Comparison of ENCODE assay signal across 8 mouse cellular contexts in the genomic region with DNA sequence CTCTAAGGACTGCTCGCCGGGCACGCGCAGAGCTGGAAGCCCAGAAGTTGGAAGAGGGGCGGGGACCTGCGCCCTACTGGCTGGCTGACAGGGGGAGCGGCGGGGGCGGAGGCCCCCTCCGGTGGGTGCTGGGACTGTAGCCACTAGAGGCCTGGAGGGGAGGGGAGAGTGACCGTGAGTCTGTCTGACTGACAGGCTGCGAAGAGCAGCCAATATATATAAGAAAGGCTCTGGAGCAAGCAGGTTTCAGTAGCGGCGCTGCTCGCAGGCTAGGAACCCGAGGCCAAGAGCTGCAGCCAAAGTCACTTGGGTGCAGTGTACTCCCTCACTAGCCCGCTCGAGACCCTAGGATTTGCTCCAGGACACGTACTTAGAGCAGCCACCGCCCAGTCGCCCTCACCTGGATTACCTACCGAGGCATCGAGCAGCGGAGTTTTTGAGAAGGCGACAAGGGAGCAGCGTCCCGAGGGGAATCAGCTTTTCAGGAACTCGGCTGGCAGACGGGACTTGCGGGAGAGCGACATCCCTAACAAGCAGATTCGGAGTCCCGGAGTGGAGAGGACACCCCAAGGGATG. TPM values are rescaled to one million over a fixed set of nuclear protein-coding genes. Genes with fewer than 3 reads are reported as not detected.
DNase-seq lines count a peak whose midpoint lies in the region; ATAC-seq and TF ChIP-seq lines count a peak whose summit lies in the region.

A gene (plus strand): TSS at position 217 of the 576 bp plus-strand sequence.

- no peaks in the 10 kb centered on the region for H3K36me3 ChIP-seq in forebrain, embryonic 14.5 days (ENCODE audit: control insufficient read depth, insufficient read depth, low read length)
- no peaks in the 10 kb centered on the region for H3K36me3 ChIP-seq in hindbrain, embryonic 14.5 days (replicated peaks; ENCODE audit: control insufficient read depth, insufficient read depth)
- H3K36me3 ChIP-seq in midbrain, postnatal 0 days (ENCODE audit: insufficient read depth, low read length), result peaks cover 2% of the 10 kb centered on the region; the same call in 1 of the 2 replicates

- DNase-seq in cerebellum, postnatal 14 days, result peak; percentile 48 to 50
- no peak for DNase-seq in cerebellum, adult 11 months
- DNase-seq in ZHBTc4 (ENCODE audit: low read depth, low spot score) (peak; percentile 82), liver (peak; percentile 46)
- DNase-seq in forebrain, embryonic 14.5 days (ENCODE audit: low spot score), result peak; percentile 64
- no peak for DNase-seq in hindbrain, embryonic 14.5 days (ENCODE audit: low spot score)
- DNase-seq in midbrain, postnatal 0 days (ENCODE audit: low spot score), result peak; percentile 27
- DNase-seq in urinary bladder, postnatal 10 days (ENCODE audit: low spot score), result no peak

- H3K9me3 ChIP-seq in forebrain, embryonic 14.5 days (replicated peaks; ENCODE audit: control insufficient read depth, low read length), result no peaks in the 10 kb centered on the region
- H3K9me3 ChIP-seq in hindbrain, embryonic 14.5 days (ENCODE audit: control insufficient read depth, low read length), result no peaks in the 10 kb centered on the region
- no peaks in the 10 kb centered on the region for H3K9me3 ChIP-seq in midbrain, postnatal 0 days (ENCODE audit: low read length)

- peaks cover 37% of the 10 kb centered on the region for H3K4me1 ChIP-seq in forebrain, embryonic 14.5 days (ENCODE audit: control insufficient read depth, insufficient read depth, low read length)
- H3K4me1 ChIP-seq in hindbrain, embryonic 14.5 days (replicated peaks; ENCODE audit: control insufficient read depth, insufficient read depth, low read length), result peaks cover 44% of the 10 kb centered on the region
- peaks cover 19% of the 10 kb centered on the region for H3K4me1 ChIP-seq in midbrain, postnatal 0 days (ENCODE audit: insufficient read depth, low read length)

- H3K4me2 ChIP-seq in forebrain, embryonic 14.5 days (ENCODE audit: low read length), result peak within 1 kb of the TSS; percentile 68
- peak within 1 kb of the TSS; percentile 89 for H3K4me2 ChIP-seq in hindbrain, embryonic 14.5 days (replicated peaks)
- peak within 1 kb of the TSS; percentile 99 for H3K4me2 ChIP-seq in midbrain, postnatal 0 days (ENCODE audit: low read depth, low read length, poor library complexity, severe bottlenecking)

- under 1% methylated on average over 33 of the region's 33 CpGs for WGBS in forebrain, embryonic 14.5 days
- WGBS in hindbrain, embryonic 14.5 days, result 1% methylated on average over 33 of the region's 33 CpGs
- WGBS in midbrain, postnatal 0 days, result under 1% methylated on average over 32 of the region's 33 CpGs

- no peak; the same call in 1 of the 2 replicates for TF ChIP-seq CTCF in midbrain, postnatal 0 days (IDR thresholded peaks at IDR 0.05)

- H3K9ac ChIP-seq in forebrain, embryonic 14.5 days (ENCODE audit: low read length), result peak within 1 kb of the TSS; percentile 47
- H3K9ac ChIP-seq in hindbrain, embryonic 14.5 days, result peak within 1 kb of the TSS; percentile 58
- H3K9ac ChIP-seq in midbrain, postnatal 0 days (replicated peaks; ENCODE audit: low read length, poor library complexity, severe bottlenecking), result peak within 1 kb of the TSS; percentile 54

- H3K4me3 ChIP-seq in forebrain, embryonic 14.5 days (ENCODE audit: low read depth, low read length), result peak within 1 kb of the TSS; percentile 34
- peak within 1 kb of the TSS; percentile 43 for H3K4me3 ChIP-seq in hindbrain, embryonic 14.5 days (replicated peaks; ENCODE audit: low read length)
- peak within 1 kb of the TSS; percentile 44 for H3K4me3 ChIP-seq in midbrain, postnatal 0 days (ENCODE audit: low read depth, low read length)

- H3K27ac ChIP-seq in forebrain, embryonic 14.5 days (ENCODE audit: low read depth, low read length), result 0 out of 2 replicates have a peak within 1 kb of the TSS, but pooled peaks have one; percentile 14
- no peak within 1 kb of the TSS for H3K27ac ChIP-seq in hindbrain, embryonic 14.5 days
- no peak within 1 kb of the TSS for H3K27ac ChIP-seq in midbrain, postnatal 0 days (ENCODE audit: low read depth, low read length)

- H3K27me3 ChIP-seq in forebrain, embryonic 14.5 days (replicated peaks; ENCODE audit: control insufficient read depth, insufficient read depth, low read length), result peaks cover 92% of the 10 kb centered on the region
- H3K27me3 ChIP-seq in hindbrain, embryonic 14.5 days (ENCODE audit: control insufficient read depth, insufficient read depth, low read length), result peaks cover 100% of the 10 kb centered on the region
- H3K27me3 ChIP-seq in midbrain, postnatal 0 days (ENCODE audit: insufficient read depth, low read length), result peaks cover 73% of the 10 kb centered on the region

- no peak for ATAC-seq in forebrain, embryonic 14.5 days
- no peak for ATAC-seq in hindbrain, embryonic 14.5 days (ENCODE audit: low FRiP score)
- ATAC-seq in midbrain, postnatal 0 days (ENCODE audit: low FRiP score), result no peak

RNA-seq across cellular contexts. Expression of the gene that starts here (rescaled TPM):
- polyA plus RNA-seq in forebrain, embryonic 14.5 days (2014; fragmentation: Nextera tagmentation; extraction: Ambion mirVana), result 2.9 and 3.8 TPM in 2 replicates
- 3.9 and 4.8 TPM in 2 replicates for polyA plus RNA-seq in hindbrain, embryonic 14.5 days (2014; fragmentation: Nextera tagmentation; extraction: Ambion mirVana)
- 3.9 TPM in 2 replicates for total RNA-seq in midbrain, postnatal 0 days (2014; rRNA removed)
- 2.3 and 2.6 TPM in 2 replicates for polyA plus RNA-seq in midbrain, postnatal 0 days (2015; fragmentation: Nextera tagmentation; extraction: Ambion mirVana)

Comparison
In these comparisons a context has a peak if more than half of its experiments do, and no peak if none do; other contexts are left out.
1. DNase-seq: peak in cerebellum, postnatal 14 days (2 of 2), ZHBTc4 (single experiment), forebrain, embryonic 14.5 days (single experiment), liver (single experiment) and midbrain, postnatal 0 days (single experiment); none in cerebellum, adult 11 months (single experiment), hindbrain, embryonic 14.5 days (single experiment) and urinary bladder, postnatal 10 days (single experiment).
2. Peak in every context shown above with its lines, with median percentiles within 50 percentile points of each other: H3K4me2 ChIP-seq, H3K4me3 ChIP-seq and H3K9ac ChIP-seq.